Mouse (Mus musculus): ENCODE measurements around the gene Alox5ap.

Alox5ap gene

GRCm38 (mm10) chr5:149314514-149315081 lies 50.0 kb downstream of the Alox5ap start:
- no peak for DNase-seq (ENCODE audit: low read depth, low spot score)

DNA sequence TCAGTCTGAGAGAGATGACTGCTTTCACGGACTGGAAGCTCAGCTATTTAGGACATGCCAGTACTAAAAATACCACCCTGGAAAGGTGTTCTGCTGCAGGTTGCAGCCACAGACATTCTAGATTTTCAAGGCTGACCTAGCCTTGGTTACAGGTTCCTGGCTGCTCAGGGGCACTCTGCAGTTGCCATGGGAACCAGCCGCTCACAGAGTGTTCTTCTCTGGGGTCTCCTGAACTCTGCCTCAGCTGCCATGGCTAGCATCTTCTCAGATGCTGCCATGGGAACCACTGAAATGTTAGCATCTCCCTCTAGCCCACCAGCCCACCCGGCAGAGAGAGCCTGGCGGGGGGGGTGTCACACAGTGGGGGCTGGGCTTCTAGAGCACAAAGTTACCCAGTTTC lies 52.4 kb downstream of the Alox5ap start:
- peak; percentile 18 for DNase-seq (ENCODE audit: low read depth, low spot score)

DNA sequence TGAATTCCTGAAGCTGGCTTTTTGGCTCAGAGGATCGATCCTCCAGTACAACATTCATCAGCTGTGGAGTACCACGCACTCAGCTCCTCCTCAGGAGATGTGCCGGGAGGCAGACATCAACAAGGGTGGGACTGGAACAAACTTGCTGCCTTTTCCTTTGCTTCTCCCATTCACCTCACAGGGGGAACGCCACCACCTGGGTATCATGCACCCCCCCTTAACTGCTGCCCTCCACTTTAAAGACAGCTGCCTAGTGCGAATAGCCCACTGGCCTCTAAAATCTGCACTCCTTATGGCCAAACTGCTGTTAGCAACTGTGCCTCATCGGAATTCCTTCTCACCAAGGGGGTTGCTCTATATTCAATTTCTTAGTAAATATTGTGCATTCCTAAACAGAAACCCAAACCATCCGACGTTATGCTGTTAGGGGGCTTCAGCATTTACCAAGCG lies 55.3 kb downstream of the Alox5ap start:
- DNase-seq (ENCODE audit: low read depth, low spot score) = no peak

- DNase-seq (ENCODE audit: low read depth, low spot score) = peak; percentile 61
These were observed 56.2 kb downstream of the Alox5ap start for GRCm38 (mm10) chr5:149320534-149321482.

- DNase-seq (ENCODE audit: low read depth, low spot score) = peak; percentile 21
These were observed 57.6 kb downstream of the Alox5ap start for GRCm38 (mm10) chr5:149321909-149322841.

DNA sequence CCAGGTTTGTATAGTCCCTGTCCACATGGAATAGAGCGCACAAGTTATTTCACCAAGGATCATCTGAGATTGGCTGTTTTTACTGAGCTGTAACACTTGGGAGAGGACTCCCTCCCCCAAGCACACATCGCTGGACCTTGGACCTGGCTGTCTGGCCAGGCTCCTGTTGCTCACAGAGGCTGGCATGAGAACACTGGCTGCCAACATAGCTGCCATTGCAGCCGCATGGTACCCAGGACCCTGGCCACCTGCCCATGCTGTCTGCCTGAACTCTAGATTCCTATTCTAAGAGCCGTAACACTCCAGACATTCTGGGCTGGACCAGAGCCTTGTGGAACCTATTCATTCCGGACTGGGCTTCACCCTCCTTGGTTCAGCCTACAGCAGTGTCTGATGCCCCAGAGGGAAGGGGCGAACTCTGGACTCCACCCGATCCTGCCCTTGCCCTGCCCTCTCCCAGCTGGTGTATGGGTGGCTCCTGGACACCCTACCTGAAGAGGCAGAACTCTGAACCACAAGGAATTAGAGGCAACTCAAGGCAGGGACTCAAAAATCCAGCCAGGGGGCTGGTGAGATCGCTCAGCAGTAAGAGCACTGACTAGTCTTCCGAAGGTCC lies 58.5 kb downstream of the Alox5ap start:
- DNase-seq (ENCODE audit: low read depth, low spot score) = no peak

DNA sequence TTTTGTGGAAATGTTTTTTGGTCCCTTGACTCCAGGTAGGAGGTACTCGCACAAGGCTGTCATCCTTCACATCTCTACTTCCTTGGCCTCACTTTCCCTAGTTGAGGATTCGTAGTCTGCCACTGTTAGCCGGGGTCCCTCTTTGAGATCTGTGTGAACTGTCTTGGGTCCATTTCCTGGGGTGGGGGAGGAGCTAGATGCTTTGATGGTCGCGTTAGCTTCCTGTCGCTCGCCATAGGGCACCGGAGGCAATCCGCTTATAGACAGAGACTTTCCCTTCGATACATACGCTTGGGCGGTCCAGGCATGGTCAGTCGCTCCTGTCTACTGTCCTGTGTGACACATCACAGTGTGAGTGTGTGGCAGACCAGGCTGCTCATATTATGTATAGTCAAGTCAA lies 60.2 kb downstream of the Alox5ap start:
- DNase-seq (ENCODE audit: low read depth, low spot score) = no peak

DNA sequence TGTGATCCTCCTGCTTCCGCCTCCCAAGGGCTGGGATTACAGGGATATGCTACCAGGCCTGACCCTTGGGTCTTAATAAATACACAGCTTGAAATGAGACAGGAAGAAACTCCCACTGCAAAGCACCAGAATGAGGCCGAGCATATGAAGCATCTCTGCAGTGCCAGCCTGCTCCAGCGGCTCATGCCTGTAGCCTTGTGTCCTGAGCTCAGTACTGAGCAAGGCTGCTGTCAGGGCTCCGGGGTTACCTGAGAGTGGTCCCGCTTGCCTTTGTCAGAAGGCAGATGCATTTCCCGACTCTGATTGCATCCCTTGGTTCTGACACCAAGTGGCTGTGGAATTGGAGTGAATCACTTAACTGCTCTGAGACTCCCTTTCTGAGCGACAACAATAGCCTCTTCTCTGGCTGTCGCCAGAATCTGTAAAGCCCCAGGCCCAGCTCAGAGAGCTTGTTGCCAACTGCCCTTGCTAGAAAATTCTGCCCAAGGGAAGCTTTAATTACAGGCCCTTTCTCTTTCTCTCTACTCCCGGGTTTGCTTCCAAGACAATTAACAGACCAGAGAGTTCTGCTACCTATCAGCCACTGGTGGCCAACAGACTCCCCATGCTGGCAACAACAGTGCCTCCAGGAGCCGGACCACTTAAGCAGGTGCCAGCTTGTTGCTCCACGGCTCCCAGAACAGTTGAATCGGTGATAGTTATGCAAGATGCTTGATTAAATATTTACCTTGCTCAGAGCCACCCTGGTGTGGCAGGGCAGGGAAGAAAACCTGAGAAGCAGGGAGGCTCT lies 64.7 kb downstream of the Alox5ap start:
- DNase-seq (ENCODE audit: low read depth, low spot score) = no peak

- DNase-seq (ENCODE audit: low read depth, low spot score) = no peak
These were observed 66.0 kb downstream of the Alox5ap start for GRCm38 (mm10) chr5:149330601-149331000.

DNA sequence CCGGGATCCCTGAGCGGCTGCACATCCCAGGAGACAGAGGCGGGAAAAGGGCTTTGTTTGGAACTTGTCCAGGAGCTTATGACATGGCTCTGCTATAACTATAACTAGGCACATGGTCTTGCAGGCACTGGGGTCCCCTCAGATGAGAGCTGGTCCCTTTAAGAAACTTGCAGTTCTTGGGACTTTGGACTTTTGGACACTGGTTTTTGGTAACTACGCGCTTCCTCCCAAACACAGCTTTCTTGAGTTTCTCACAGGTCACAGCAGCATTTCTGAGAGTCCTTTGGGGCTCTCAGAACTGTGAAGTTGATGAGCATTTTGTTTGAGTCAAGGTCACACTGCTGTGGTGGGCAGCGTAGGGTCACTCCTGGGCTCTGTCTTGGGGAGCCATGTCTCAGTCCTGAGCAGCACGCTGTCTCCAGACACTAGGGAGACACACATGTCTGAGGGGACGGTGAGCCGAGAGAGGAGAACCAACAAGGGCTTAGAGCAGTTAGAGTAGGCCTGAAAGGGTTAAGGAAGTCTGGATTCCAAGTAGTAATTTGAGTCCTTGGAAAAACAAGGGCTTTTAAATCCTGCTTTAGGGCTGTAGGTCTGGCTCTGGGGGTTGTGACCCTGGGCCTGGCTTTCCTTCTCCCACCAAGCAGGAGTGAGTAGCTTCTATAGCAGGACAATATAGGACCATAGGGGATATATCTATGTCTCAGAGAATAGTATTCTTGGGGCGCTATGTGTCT lies 67.0 kb downstream of the Alox5ap start:
- DNase-seq (ENCODE audit: low read depth, low spot score) = no peak

GRCm38 (mm10) chr5:149332787-149333186 lies 68.2 kb downstream of the Alox5ap start:
- no peak for DNase-seq (ENCODE audit: low read depth, low spot score)

GRCm38 (mm10) chr5:149333941-149334698 lies 69.6 kb downstream of the Alox5ap start:
- DNase-seq (ENCODE audit: low read depth, low spot score) = no peak

- DNase-seq (ENCODE audit: low read depth, low spot score) = no peak
These were observed 70.4 kb downstream of the Alox5ap start for GRCm38 (mm10) chr5:149335009-149335408.

DNA sequence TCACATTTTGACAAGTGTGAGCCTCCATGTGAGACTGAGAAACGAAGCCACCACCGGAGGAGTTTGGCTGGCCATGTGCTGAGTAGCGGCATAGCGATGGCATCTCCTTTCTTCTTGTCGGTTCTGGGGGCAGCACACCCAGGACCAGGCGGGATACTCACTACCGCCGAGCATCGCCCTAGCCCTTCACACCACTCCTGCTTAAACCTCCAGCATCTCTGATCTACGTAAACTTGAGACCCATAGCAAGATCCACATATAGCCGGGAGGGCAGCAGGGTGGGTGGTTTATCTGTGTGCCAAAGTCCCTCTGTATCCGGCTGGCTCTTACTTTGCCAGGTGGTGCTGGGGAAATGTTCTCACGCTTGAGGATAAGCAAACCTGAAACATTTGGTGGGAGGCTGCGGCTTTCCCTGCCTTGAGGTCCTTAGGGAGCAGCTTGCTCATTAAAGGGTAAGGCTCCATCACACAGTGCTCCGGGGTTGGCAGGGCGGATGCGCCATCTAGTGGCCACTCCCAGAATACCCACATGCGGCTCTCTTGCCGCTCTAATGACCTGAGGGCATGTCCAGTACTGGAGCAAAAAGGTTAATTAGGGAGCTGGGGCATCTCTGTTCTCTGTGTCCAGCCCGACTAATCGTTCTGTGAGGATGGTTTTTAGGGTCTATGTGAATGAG lies 71.1 kb downstream of the Alox5ap start:
- DNase-seq (ENCODE audit: low read depth, low spot score) = peak; percentile 75

DNA sequence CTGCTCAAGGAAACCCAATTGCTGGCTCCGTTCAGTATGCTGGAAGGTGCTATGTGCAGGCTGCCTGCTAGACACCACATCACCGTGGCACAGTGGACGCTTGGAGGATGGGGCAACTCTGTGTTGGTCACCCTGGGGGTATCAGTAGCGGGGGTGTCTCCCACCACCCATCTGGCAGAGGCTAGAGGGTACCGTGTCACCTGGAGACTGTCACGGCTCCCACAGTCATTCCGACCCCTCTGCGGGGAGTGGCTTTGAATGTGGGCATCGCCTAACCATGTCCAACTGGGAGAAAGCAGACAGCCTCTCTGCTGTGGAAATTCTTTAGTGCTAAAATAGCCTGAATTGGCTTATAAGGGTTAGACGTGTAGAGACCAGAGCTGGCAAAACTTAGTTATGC lies 72.6 kb downstream of the Alox5ap start:
- DNase-seq (ENCODE audit: low read depth, low spot score) = no peak
